Mouse (Mus musculus) right cerebral cortex, postnatal 10 days (tissue): ENCODE results near the gene Hpdl.

Experiments
- DNase-seq, 2 experiments: peaks; one replicate each; pipeline ENCODE4 v3.0.0; 2021; ENCODE audit warnings: low spot score in 2 of 2

Hpdl gene

GRCm38 (mm10) chr4:116799901-116800300 lies 21.6 kb downstream of the Hpdl start:
- no peak for DNase-seq

GRCm38 (mm10) chr4:116796442-116797110 lies 24.9 kb downstream of the Hpdl start:
- no peak for DNase-seq

- no peak for DNase-seq
Observed at GRCm38 (mm10) chr4:116794273-116794672, 27.2 kb downstream of the Hpdl start.

GRCm38 (mm10) chr4:116792453-116792852 lies 29.1 kb downstream of the Hpdl start:
- no peak for DNase-seq

GRCm38 (mm10) chr4:116788956-116789355 lies 32.6 kb downstream of the Hpdl start:
- DNase-seq, result peak; percentile 87 to 89

- DNase-seq, result peak in 1 of 2 experiments; percentile 22
Observed at GRCm38 (mm10) chr4:116787985-116788760, 33.3 kb downstream of the Hpdl start.

- DNase-seq, result no peak
Observed at GRCm38 (mm10) chr4:116786587-116786986, 34.9 kb downstream of the Hpdl start.

- no peak for DNase-seq
Observed at GRCm38 (mm10) chr4:116782171-116782570, 39.3 kb downstream of the Hpdl start.

- no peak for DNase-seq
Observed at GRCm38 (mm10) chr4:116781366-116781765, 40.1 kb downstream of the Hpdl start.

- DNase-seq, result no peak
Observed at GRCm38 (mm10) chr4:116780541-116780940, 41.0 kb downstream of the Hpdl start.

GRCm38 (mm10) chr4:116777079-116777478 lies 44.4 kb downstream of the Hpdl start:
- no peak for DNase-seq

GRCm38 (mm10) chr4:116776391-116776790 lies 45.1 kb downstream of the Hpdl start:
- DNase-seq, result no peak
